Comparison of ENCODE assay signal across 8 mouse cellular contexts in genomic region chr5:142816811-142817523, GRCm38 (mm10). TPM values are rescaled to one million over a fixed set of nuclear protein-coding genes. Genes with fewer than 3 reads are reported as not detected.
A peak's percentile ranks its signal among the peaks of the same experiment; 100 is the strongest.
DNase-seq lines count a peak whose midpoint lies in the region; ATAC-seq and TF ChIP-seq lines count a peak whose summit lies in the region.

No protein-coding gene starts in this region.

- no peaks in the 10 kb centered on the region for H3K27me3 ChIP-seq in kidney, adult 2 months (replicated peaks; ENCODE audit: control insufficient read depth, insufficient read depth, low read length)
- no peaks in the 10 kb centered on the region for H3K27me3 ChIP-seq in limb, embryonic 15.5 days
- no peaks in the 10 kb centered on the region for H3K27me3 ChIP-seq in myocyte (ENCODE audit: control insufficient read depth, insufficient read depth, insufficient read length)
- H3K27me3 ChIP-seq in testis, adult 2 months (ENCODE audit: control insufficient read depth, insufficient read depth, low read length) = no peaks in the 10 kb centered on the region; the same call in 1 of the 2 replicates

- ATAC-seq in frontal cortex, adult (ENCODE audit: low TSS enrichment) = no peak
- no peak for ATAC-seq in limb, embryonic 15.5 days (ENCODE audit: insufficient number of reproducible peaks, low FRiP score, low TSS enrichment, low read depth)

- peak; percentile 69 to 78 for DNase-seq in frontal cortex, postnatal 10 days (ENCODE audit: low spot score in 2 of 2)
- peak; percentile 56 to 73 for DNase-seq in cerebellum, postnatal 4 days (ENCODE audit: low spot score in 2 of 2)
- DNase-seq in heart, adult 8-10 months (ENCODE audit: low spot score) = peak; percentile 70
- DNase-seq in kidney, adult 2 months = peak; percentile 69

- peak overlapping the region; percentile 100 for H3K9ac ChIP-seq in limb, embryonic 15.5 days

- no peak for TF ChIP-seq POLR2A in kidney, adult 2 months (IDR thresholded peaks at IDR 0.05; ENCODE audit: low read depth, low read length)
- peak; percentile 34 for TF ChIP-seq POLR2A in myocyte (IDR thresholded peaks at IDR 0.05; ENCODE audit: insufficient read length, low read depth)
- TF ChIP-seq POLR2A in testis, adult 2 months (IDR thresholded peaks at IDR 0.05; ENCODE audit: control insufficient read depth, low read depth, low read length) = peak; percentile 6; the same call in 1 of the 2 replicates

- H3K36me3 ChIP-seq in kidney, adult 2 months (ENCODE audit: control insufficient read depth, insufficient read depth, low read length) = no peaks in the 10 kb centered on the region
- no peaks in the 10 kb centered on the region for H3K36me3 ChIP-seq in limb, embryonic 15.5 days
- H3K36me3 ChIP-seq in myocyte (ENCODE audit: control insufficient read depth, insufficient read depth) = no peaks in the 10 kb centered on the region
- H3K36me3 ChIP-seq in testis, adult 2 months (ENCODE audit: control insufficient read depth, insufficient read depth, low read length) = no peaks in the 10 kb centered on the region

- peaks cover 15% of the 10 kb centered on the region; the same call in 1 of the 2 replicates for H3K4me1 ChIP-seq in kidney, adult 2 months (ENCODE audit: control insufficient read depth, insufficient read depth, low read length)
- peaks cover 28% of the 10 kb centered on the region for H3K4me1 ChIP-seq in limb, embryonic 15.5 days
- peaks cover 15% of the 10 kb centered on the region for H3K4me1 ChIP-seq in testis, adult 2 months (ENCODE audit: control insufficient read depth, insufficient read depth, low read length)

- no peaks in the 10 kb centered on the region for H3K9me3 ChIP-seq in limb, embryonic 15.5 days

- H3K27ac ChIP-seq in kidney, adult 2 months (ENCODE audit: insufficient read depth, low read depth, low read length) = peak overlapping the region; percentile 100
- peak overlapping the region; percentile 100 for H3K27ac ChIP-seq in limb, embryonic 15.5 days
- H3K27ac ChIP-seq in testis, adult 2 months (ENCODE audit: control insufficient read depth, insufficient read depth, low read depth, low read length) = peak overlapping the region; percentile 92

- H3K79me2 ChIP-seq in myocyte (ENCODE audit: control insufficient read depth, insufficient read depth) = peaks cover 74% of the 10 kb centered on the region

- TF ChIP-seq CTCF in kidney, adult 2 months (conservative IDR thresholded peaks at IDR 0.05; ENCODE audit: insufficient read depth, insufficient read length, low read depth, low read length) = no peak
- TF ChIP-seq CTCF in testis, adult 2 months (IDR thresholded peaks at IDR 0.05; ENCODE audit: control insufficient read depth, insufficient read depth, insufficient replicate concordance, low read depth, low read length) = no peak

- peak overlapping the region; percentile 93 for H3K4me3 ChIP-seq in kidney, adult 2 months (ENCODE audit: insufficient read depth, low read depth, low read length)
- peak overlapping the region; percentile 67 for H3K4me3 ChIP-seq in limb, embryonic 15.5 days
- peak overlapping the region; percentile 99 for H3K4me3 ChIP-seq in myocyte
- H3K4me3 ChIP-seq in testis, adult 2 months (ENCODE audit: control insufficient read depth, low read depth, low read length) = peak overlapping the region; percentile 88

- H3K4me2 ChIP-seq in limb, embryonic 15.5 days = peak overlapping the region; percentile 76
- peak overlapping the region; percentile 83 for H3K4me2 ChIP-seq in myocyte (ENCODE audit: low read depth)

- under 1% methylated on average over 71 of the region's 71 CpGs for WGBS in kidney, adult 2 months
- under 1% methylated on average over 68 of the region's 71 CpGs for WGBS in limb, embryonic 15.5 days

- peak overlapping the region; percentile 92 for H3ac ChIP-seq in myocyte (ENCODE audit: control insufficient read depth, insufficient read length)

TF ChIP-seq in myocyte, 11 proteins besides CTCF, POLR2A, EP300 and RAD21:
- TF ChIP-seq POLR2AphosphoS2 (IDR thresholded peaks at IDR 0.05; ENCODE audit: insufficient read length, low read depth) (peak; percentile 35), USF1 (IDR thresholded peaks at IDR 0.05; ENCODE audit: low read depth) (no peak)

RNA-seq across cellular contexts. Expression of gene Tnrc18, which starts 0.5 kb away (rescaled TPM):
- total RNA-seq in heart, adult 8-10 months (2022) = 10 to 100 TPM; 48.6 to 59.7 (median 55.0) TPM
- 32.1 and 40.8 TPM in 2 replicates for polyA plus RNA-seq in kidney, adult 2 months (2012; rRNA removed)
- 25.1 and 32.0 TPM in 2 replicates for polyA plus RNA-seq in limb, embryonic 15.5 days (2015; fragmentation: Nextera tagmentation; extraction: Ambion mirVana)
- 26.2 TPM for polyA plus RNA-seq in myocyte (2012; fragmentation: generic; extraction: Trizol)
- polyA plus RNA-seq in testis, adult 2 months (2012; rRNA removed) = 35.9 and 39.9 TPM in 2 replicates
